Mouse (Mus musculus) kidney, embryonic 15.5 days (tissue): ENCODE measurements around the gene Timm8b. TPM values are rescaled to one million over a fixed set of nuclear protein-coding genes. Genes with fewer than 3 reads are reported as not detected.

Experiments
- ATAC-seq: fragments of 200-750 bp; cut with Nextera tagmentation; replicated peaks from 2 replicates; pipeline ENCODE4 v1.8.0; 2017; ENCODE audit warnings: moderate TSS enrichment; ENCODE audit not compliant: low FRiP score
- H3K27ac ChIP-seq: fragments of 300-500 bp; sonication (generic); 2 replicates; pipeline ENCODE4 v1.5.1; 2015; ENCODE audit warnings: mild to moderate bottlenecking, inconsistent platforms
- H3K27me3 ChIP-seq: fragments of 300-500 bp; sonication (generic); 2 replicates; pipeline ENCODE4 v1.6.1; 2015; ENCODE audit warnings: inconsistent platforms
- H3K36me3 ChIP-seq: fragments of 300-500 bp; sonication (generic); 2 replicates; pipeline ENCODE4 v1.6.1; 2015; ENCODE audit warnings: inconsistent platforms
- H3K4me1 ChIP-seq: fragments of 300-500 bp; sonication (generic); 2 replicates; pipeline ENCODE4 v1.6.1; 2015; ENCODE audit warnings: inconsistent platforms
- H3K4me2 ChIP-seq: fragments of 300-500 bp; sonication (generic); 2 replicates; pipeline ENCODE4 v1.6.1; 2015; ENCODE audit warnings: moderate library complexity, mild to moderate bottlenecking, inconsistent platforms
- H3K4me3 ChIP-seq: fragments of 300-500 bp; sonication (generic); replicated peaks from 2 replicates; pipeline ENCODE4 v1.5.1; 2015; ENCODE audit warnings: mild to moderate bottlenecking, inconsistent platforms
- H3K9ac ChIP-seq: fragments of 300-500 bp; sonication (generic); 2 replicates; pipeline ENCODE4 v1.6.1; 2015; ENCODE audit warnings: mild to moderate bottlenecking, inconsistent platforms
- H3K9me3 ChIP-seq: fragments of 300-500 bp; sonication (generic); replicated peaks from 2 replicates; pipeline ENCODE4 v1.6.1; 2016; ENCODE audit warnings: inconsistent platforms
- WGBS: fragments of 180-500 bp; shearing (Covaris S2); methylation state at CpG from one replicate; pipeline ENCODE4 v1.1.7; 2015; ENCODE audit warnings: mixed read lengths; 5-methylcytosine and 5-hydroxymethylcytosine counted together
- polyA plus RNA-seq: library from polyadenylated mRNA; unstranded; fragments of >200 nt; fragmentation: Nextera tagmentation; extraction: Ambion mirVana; gene quantifications from 2 replicates; pipeline ENCODE4 v1.2.1, GENCODE M21; 2015

Timm8b gene
- polyA plus RNA-seq, result 259 and 296 TPM in 2 replicates

DNA sequence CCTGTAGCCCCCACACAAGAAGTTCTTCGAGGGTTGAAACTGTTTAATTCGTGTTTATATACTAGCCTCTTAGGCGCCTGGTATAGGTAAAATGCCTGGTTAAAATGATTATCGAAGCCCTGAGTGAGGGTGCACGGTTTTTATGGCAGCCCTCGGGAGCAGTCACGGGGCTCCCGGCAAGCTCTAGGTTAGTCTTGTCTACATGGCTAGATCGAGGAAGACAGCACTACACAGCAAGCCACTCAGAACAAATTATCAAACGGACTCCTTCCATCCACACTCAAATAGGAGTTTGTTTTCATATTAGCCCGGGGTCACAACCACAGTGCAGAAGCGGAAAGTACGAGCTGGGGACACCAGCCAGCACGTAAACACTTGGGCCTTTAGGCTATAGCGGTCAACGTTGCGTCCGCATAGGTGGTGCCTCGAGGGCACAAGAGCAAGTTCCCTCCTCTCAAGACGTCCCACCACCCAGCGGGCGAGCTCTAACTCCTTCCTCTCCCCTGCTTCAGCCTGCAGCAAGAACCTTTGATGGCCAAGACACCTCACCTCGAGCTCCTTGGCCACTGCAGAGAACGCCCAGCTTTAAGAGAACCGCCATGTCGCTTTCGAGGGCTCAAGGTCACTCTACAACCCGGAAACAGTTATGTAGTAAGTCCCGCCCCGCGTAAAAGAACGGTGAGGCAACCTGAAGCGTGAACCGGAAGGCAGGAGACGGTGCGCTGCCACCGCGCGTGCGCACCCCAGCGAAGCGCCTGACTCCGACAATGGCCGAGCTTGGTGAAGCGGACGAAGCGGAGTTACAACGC is at the start of gene Timm8b, which contains the start of gene Sdhd:
TSS of gene Timm8b (plus strand) at position 722 of the 809 bp plus-strand sequence.
TSS of gene Sdhd (minus strand) at position 624 of the 809 bp plus-strand sequence.
- peak within 1 kb of the TSS; percentile 76 for H3K4me3 ChIP-seq
- peaks cover 26% of the 10 kb centered on the region for H3K4me1 ChIP-seq
- H3K36me3 ChIP-seq, result peaks cover 57% of the 10 kb centered on the region
- under 1% methylated on average over 48 of the region's 48 CpGs for WGBS
- peak within 1 kb of the TSS; percentile 85 for H3K9ac ChIP-seq
- no peaks in the 10 kb centered on the region for H3K9me3 ChIP-seq
- peak within 1 kb of the TSS; percentile 95 for H3K27ac ChIP-seq
- no peaks in the 10 kb centered on the region for H3K27me3 ChIP-seq
- H3K4me2 ChIP-seq, result peak within 1 kb of the TSS; percentile 79
- ATAC-seq, result peak; percentile 98

DNA sequence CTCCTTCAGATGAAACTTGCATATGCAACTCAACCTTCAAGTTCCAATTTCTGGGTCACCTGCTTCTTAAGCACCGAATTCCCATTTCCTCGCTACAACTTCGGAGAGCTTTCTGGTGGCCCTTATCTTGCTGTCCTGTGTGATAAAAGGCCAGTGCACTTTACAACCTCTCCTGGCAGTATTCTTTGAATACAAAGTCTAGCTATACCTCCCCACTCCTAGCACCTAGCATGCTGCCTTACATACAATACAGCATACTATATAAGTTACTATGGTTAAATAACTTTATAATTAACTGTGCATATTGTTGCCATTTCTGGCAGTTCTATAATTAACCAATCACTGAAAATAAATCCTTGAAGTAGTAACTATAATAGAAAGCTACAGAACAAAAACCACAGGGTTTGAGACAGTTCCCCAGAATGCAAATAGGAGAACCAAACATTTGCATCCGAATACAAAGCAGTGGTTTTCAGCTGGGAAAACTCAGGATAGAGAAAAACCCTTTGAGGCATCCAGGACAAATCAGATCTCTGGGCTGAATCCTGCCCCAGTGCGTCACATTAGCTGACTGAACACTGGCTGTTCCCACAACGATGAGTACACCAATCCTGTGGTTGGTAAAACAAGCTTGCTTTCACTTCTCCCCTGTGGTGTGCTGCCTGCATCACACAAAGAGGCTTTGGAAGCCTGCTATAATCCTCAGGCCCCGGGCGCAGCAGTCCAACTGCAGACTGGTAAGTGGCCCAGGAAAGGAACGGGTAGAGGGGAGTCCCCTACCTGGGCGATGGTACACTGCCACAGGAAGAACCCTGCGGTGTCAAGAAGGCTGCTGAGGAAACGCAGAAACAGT is 49.2 kb upstream of the Timm8b start, which contains the start of gene Il18:
TSS of gene Il18 (plus strand) at position 587 of the 853 bp plus-strand sequence.
- Histone ChIP-seq H3K27ac (no peak within 1 kb of the TSS), H3K27me3 (no peaks in the 10 kb centered on the region), H3K9me3 (no peaks in the 10 kb centered on the region), H3K4me2 (peak within 1 kb of the TSS; percentile 33; the same call in 1 of the 2 replicates), H3K36me3 (no peaks in the 10 kb centered on the region), H3K4me3 (no peak within 1 kb of the TSS), H3K4me1 (no peaks in the 10 kb centered on the region), H3K9ac (no peak within 1 kb of the TSS)
- no peak for ATAC-seq
- WGBS, result 32% methylated on average over 12 of the region's 12 CpGs

GRCm38 (mm10) chr9:50555094-50555446 is 48.6 kb upstream of the Timm8b start, which contains the start of gene Bco2:
Gene Bco2 (minus strand): TSS chr9:50555181.
- no peak within 1 kb of the TSS for H3K9ac ChIP-seq
- no peak within 1 kb of the TSS for H3K27ac ChIP-seq
- 25% methylated on average over 2 of the region's 2 CpGs for WGBS
- no peaks in the 10 kb centered on the region for H3K27me3 ChIP-seq
- no peak within 1 kb of the TSS for H3K4me3 ChIP-seq
- H3K4me2 ChIP-seq, result peak within 1 kb of the TSS; percentile 33; the same call in 1 of the 2 replicates
- H3K9me3 ChIP-seq, result no peaks in the 10 kb centered on the region
- H3K4me1 ChIP-seq, result no peaks in the 10 kb centered on the region
- H3K36me3 ChIP-seq, result no peaks in the 10 kb centered on the region
- no peak for ATAC-seq

GRCm38 (mm10) chr9:50561145-50561917 is 42.4 kb upstream of the Timm8b start, which contains the start of gene Tex12:
Gene Tex12 (minus strand): TSS chr9:50561325.
- no peak within 1 kb of the TSS for H3K9ac ChIP-seq
- no peaks in the 10 kb centered on the region for H3K36me3 ChIP-seq
- no peak within 1 kb of the TSS for H3K4me2 ChIP-seq
- 89% methylated on average over 38 of the region's 38 CpGs for WGBS
- H3K9me3 ChIP-seq, result no peaks in the 10 kb centered on the region
- ATAC-seq, result no peak
- H3K4me3 ChIP-seq, result no peak within 1 kb of the TSS
- H3K27me3 ChIP-seq, result no peaks in the 10 kb centered on the region
- no peaks in the 10 kb centered on the region for H3K4me1 ChIP-seq
- H3K27ac ChIP-seq, result no peak within 1 kb of the TSS

DNA sequence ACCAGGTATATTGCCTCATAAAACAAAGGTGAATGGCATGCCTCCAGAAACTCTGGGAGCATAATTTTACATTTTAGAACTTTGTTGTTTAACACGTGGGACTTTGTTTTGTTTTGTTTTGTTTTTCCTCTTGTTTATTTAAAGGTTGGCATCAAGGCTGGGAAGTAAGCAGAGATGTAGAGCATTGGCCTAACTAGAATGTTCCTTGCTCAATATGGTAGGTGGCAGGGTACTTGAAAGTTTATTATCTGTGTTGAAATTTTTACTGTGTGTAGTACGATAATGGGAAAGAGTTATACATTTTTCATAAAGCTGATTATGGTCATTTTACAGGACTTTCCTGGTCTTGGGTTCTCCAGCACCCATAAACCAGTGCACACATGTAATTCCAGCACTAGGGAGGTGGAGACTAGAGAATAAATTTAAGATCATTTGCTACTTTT is 41.8 kb upstream of the Timm8b start:
- H3K9me3 ChIP-seq, result no peaks in the 10 kb centered on the region
- H3K4me3 ChIP-seq, result no peak overlapping the region
- no peak overlapping the region for H3K4me2 ChIP-seq
- no peak for ATAC-seq
- WGBS, result 80% methylated on average over 2 of the region's 2 CpGs
- no peak overlapping the region for H3K9ac ChIP-seq
- H3K27me3 ChIP-seq, result no peaks in the 10 kb centered on the region
- no peaks in the 10 kb centered on the region for H3K36me3 ChIP-seq
- no peaks in the 10 kb centered on the region for H3K4me1 ChIP-seq
- no peak overlapping the region for H3K27ac ChIP-seq

DNA sequence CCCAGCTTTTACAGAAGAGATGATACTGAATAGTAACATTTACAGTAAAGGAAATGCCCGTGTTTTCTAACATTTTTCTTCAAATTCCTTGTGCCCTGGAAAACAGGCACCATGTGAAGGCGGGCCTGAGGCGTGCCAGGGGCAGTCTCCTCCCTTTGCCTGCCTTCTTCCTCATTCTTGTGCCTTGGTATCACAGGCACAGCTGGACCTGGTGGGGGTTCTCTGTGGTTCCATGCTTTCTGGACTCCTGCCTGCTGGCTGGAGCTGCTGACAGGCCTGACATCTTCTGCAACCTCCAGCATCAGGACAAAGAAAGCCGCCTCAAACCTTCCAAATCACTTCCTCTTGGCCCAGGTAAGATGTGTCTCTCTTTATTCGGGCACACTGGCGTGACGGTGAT is 38.5 kb upstream of the Timm8b start:
- Histone ChIP-seq H3K27ac (no peak overlapping the region), H3K9ac (no peak overlapping the region), H3K4me3 (no peak overlapping the region), H3K4me2 (no peak overlapping the region), H3K9me3 (no peaks in the 10 kb centered on the region), H3K27me3 (no peaks in the 10 kb centered on the region), H3K4me1 (no peaks in the 10 kb centered on the region), H3K36me3 (no peaks in the 10 kb centered on the region)
- WGBS, result 81% methylated on average over 7 of the region's 7 CpGs
- ATAC-seq, result no peak

DNA sequence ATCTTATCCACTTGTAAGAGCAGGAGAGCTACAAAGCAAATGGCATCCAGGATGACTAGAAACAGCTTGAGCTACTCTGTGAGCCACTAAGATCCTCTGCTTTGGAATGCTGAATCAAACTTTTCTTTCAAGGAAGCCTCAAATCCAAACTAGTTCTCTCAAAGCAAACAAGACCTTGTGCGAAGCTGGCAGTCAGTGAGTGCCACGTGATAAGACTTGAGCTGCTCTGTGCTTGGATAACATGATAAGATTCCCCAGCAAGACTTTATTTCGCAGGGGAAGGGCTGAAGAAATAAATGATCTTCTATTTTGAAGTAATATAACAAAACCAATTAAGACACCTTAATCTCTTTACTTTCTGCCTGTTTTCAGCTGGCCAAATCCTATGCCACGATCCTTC is 37.8 kb upstream of the Timm8b start:
- no peaks in the 10 kb centered on the region for H3K36me3 ChIP-seq
- no peak overlapping the region for H3K4me2 ChIP-seq
- no peaks in the 10 kb centered on the region for H3K9me3 ChIP-seq
- H3K4me3 ChIP-seq, result no peak overlapping the region
- WGBS, result 78% methylated on average over 4 of the region's 4 CpGs
- H3K27ac ChIP-seq, result no peak overlapping the region
- H3K9ac ChIP-seq, result no peak overlapping the region
- H3K27me3 ChIP-seq, result no peaks in the 10 kb centered on the region
- ATAC-seq, result no peak
- no peaks in the 10 kb centered on the region for H3K4me1 ChIP-seq

DNA sequence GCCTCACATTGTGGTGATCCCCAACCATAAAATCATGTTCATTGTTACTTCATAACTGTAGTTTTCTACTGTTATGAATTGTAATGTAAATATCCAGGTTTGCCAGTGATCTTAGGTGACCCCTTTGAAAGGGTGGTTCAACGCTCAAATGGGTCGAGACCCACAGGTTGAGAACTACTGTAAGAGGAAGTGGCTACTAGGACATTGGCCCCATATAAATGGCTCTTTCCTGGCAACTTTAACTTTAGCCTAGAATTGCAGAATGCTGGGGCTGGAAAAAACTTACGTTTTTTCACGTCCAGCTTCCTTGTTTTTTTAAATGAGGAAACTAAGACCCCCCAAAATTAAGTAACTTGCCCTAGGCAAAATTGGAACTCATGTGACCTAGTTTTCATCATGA is 36.3 kb upstream of the Timm8b start:
- Histone ChIP-seq H3K9ac (no peak overlapping the region), H3K36me3 (no peaks in the 10 kb centered on the region), H3K4me1 (no peaks in the 10 kb centered on the region), H3K4me3 (no peak overlapping the region), H3K4me2 (no peak overlapping the region), H3K9me3 (no peaks in the 10 kb centered on the region), H3K27me3 (no peaks in the 10 kb centered on the region), H3K27ac (no peak overlapping the region)
- WGBS, result 87% methylated on average over 4 of the region's 4 CpGs
- ATAC-seq, result no peak

DNA sequence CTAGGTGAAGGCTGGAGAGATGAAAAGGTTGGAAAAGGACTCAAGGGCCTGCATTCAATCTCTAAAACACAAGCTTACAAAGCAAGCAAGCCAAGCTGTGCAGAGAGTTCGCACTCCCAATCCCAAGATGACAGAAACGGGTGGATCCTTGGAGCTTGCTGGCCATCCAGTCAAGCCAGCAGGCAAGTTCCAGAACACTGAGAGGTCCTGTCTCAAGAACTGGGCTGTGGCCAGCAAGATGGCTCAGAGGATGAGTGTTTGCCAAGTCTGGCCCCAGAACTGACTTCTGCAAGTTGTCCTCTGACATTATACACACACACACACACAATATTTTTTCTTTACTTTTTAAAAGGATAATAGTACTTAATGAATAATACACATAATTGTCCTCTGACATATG is 35.8 kb upstream of the Timm8b start:
- Histone ChIP-seq H3K9ac (no peak overlapping the region), H3K9me3 (no peaks in the 10 kb centered on the region), H3K4me2 (no peak overlapping the region), H3K27me3 (no peaks in the 10 kb centered on the region), H3K36me3 (no peaks in the 10 kb centered on the region), H3K4me1 (no peaks in the 10 kb centered on the region), H3K4me3 (no peak overlapping the region), H3K27ac (no peak overlapping the region)
- no peak for ATAC-seq
- 95% methylated on average over 2 of the region's 2 CpGs for WGBS

DNA sequence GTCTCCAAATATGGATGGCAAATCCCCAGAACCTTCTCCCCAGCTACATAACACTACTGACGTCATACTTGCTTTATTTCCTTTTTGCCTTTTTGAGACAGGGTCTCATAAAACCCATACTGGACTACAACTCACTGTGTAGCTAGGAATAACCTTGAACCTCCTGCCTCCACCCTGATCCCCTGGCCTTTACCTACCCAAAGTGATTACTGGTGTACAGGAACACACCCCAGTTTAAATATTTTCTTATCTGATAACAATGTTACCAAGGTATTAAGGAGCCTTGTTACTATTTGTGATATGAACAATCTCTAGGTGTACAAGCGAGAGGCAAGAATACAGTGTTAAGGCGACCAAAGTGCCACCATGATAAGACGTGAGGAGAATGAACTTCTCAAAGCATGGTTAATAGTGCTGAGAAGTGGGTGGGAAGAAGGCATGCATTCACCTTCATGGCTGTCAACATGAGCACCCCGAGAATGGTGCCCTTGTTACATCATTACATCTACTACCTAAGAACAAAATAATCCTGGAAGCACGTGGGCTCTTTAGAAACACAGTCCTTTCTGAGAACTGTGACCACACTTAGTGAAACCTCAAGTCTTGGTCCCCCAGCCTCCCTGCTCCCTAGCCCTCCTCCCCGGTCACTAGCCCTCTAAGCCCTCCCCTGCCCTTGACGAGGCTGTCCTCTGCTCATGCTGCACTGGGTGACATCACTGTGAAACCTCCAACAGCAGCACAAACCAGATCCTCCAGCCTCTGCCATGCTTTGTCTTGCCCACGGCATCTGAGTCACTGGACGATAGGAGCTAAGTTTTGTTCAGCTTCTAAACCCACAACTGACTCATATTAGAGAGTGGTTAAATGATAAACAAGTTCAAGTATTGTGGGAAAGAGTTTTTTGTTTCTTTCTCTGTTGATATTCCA is 33.8 kb upstream of the Timm8b start:
- Histone ChIP-seq H3K36me3 (no peaks in the 10 kb centered on the region), H3K27me3 (no peaks in the 10 kb centered on the region), H3K4me2 (no peak overlapping the region), H3K4me3 (no peak overlapping the region), H3K9me3 (no peaks in the 10 kb centered on the region), H3K4me1 (no peaks in the 10 kb centered on the region), H3K27ac (no peak overlapping the region), H3K9ac (no peak overlapping the region)
- 84% methylated on average over 10 of the region's 10 CpGs for WGBS
- no peak for ATAC-seq

GRCm38 (mm10) chr9:50580370-50580769 is 23.3 kb upstream of the Timm8b start:
- Histone ChIP-seq H3K4me1 (no peaks in the 10 kb centered on the region), H3K27me3 (no peaks in the 10 kb centered on the region), H3K4me3 (no peak overlapping the region), H3K9me3 (no peaks in the 10 kb centered on the region), H3K27ac (no peak overlapping the region), H3K4me2 (no peak overlapping the region), H3K36me3 (no peaks in the 10 kb centered on the region), H3K9ac (no peak overlapping the region)
- ATAC-seq, result no peak
- 37% methylated on average over 4 of the region's 4 CpGs for WGBS
